Mouse (Mus musculus) heart, postnatal 25 days (tissue): Measurements from ENCODE around the gene Rnf43. TPM values are rescaled to one million over a fixed set of nuclear protein-coding genes. Genes with fewer than 3 reads are reported as not detected.

Experiments used
- DNase-seq: peaks from one replicate; pipeline ENCODE4 v3.0.0; 2022; ENCODE audit warnings: low spot score
- intact Hi-C: fragments of 180-260 bp; cut with DNase I; formaldehyde crosslinking; loops from one replicate; pipeline ENCODE4 v1.15.1; 2025
- total RNA-seq, 2 experiments: library from RNA; stranded (reverse); gene quantifications; 2 replicates each; pipeline ENCODE4 v1.2.3; 2021

The Rnf43 gene
- total RNA-seq, 2 experiments from 2014 or later = 0.20 to 0.21 TPM

DNA sequence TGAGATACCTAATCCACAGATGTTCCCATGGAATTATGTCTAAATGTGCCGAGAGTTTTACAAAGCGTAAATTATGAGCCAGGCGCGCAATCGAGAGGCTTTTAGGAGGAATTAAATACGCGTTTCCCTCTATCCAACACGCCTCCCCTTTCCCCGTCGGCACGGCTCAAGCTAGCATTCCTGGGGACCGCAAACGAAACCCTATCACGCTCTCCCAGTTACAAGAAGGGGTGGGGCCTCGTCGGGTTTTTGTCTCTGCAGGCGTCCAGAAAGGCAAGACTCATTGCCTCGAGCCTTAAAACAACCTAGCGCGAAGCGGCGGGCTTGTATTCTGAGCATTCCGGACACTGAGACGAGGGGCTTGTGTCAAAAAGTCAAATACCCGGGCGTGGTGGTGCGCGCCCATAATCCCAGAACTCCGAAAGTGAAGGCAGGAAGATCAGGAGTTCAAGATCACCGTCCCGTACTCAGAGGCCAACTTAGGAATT lies 74.2 kb downstream of the Rnf43 start:
- intact Hi-C loops = no loop called here
- DNase-seq = peak; percentile 36

DNA sequence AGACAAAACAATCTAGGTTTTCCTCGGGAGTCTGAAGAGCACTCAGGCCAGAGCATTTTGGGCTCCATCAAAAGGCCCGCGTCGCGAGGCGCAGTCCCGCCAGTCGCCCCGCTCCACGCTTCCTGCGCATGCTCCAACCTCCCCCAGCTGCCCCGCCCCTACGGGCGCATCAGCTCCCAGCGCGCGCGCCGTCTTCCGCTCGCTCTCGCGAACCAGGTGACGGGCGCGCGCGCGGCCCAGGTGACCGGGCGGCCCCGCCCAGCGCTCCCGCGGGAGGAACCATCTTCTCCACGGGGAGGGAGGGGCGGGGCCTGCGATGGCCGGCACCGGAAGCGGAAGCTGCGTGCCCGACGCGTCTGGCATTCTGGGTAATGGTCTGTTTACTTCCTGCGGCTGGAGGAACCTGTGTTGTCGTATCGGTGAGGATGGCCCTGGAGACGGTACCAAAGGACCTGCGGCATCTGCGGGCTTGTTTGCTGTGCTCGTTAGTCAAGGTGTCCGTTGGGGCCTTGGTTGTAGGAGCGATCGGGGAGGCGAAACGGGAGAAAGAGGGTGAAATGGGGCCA lies 74.7 kb downstream of the Rnf43 start, which contains the start of gene Supt4a:
TSS of gene Supt4a (plus strand) at position 378 of the 566 bp plus-strand sequence.
- intact Hi-C loops = no loop called here
- peak; percentile 89 for DNase-seq

DNA sequence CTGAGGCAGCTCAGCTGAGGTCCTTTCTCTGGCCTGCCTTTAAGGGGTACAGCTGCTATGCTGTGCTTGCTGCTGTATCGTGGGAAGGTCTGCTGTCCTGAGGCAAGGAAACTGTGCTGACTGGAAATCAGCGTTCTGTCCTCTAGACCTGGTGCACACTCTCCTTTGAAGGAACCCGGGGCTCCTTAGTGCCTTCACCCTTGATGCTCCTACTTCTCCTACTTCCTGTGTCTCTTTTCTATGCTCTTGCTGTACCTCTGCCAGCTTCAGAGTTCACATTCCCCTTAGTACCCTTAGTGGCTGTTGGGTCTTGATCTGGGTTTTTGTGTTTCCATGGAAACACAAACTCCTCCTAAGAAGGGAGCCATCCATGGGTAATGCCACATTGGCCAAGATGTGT lies 81.2 kb downstream of the Rnf43 start:
- intact Hi-C loops = no loop called here

DNA sequence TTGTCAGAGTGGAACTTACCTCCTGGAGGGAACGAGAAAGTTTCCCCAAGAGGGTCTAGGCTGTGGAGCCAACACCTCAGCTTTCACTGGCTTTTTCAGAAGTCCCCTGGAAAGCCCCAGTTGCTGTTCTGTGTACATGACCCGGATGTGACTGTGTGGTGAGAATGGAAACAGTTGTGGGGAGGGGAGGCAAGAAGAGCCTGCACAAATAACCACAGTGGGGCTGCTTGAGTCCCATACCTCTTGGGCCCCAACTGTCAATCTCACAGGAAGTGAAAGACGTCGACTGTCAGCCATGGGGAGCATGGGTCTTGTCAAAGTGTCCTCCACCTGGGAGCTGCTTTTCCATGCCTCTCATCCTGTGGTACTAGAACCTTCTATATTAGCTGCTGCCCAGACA lies 82.4 kb downstream of the Rnf43 start:
- no peak for DNase-seq
- intact Hi-C loops = no loop called here

More for the DNA sequence above, 81.2 kb downstream of the Rnf43 start:
- DNase-seq = no peak

DNA sequence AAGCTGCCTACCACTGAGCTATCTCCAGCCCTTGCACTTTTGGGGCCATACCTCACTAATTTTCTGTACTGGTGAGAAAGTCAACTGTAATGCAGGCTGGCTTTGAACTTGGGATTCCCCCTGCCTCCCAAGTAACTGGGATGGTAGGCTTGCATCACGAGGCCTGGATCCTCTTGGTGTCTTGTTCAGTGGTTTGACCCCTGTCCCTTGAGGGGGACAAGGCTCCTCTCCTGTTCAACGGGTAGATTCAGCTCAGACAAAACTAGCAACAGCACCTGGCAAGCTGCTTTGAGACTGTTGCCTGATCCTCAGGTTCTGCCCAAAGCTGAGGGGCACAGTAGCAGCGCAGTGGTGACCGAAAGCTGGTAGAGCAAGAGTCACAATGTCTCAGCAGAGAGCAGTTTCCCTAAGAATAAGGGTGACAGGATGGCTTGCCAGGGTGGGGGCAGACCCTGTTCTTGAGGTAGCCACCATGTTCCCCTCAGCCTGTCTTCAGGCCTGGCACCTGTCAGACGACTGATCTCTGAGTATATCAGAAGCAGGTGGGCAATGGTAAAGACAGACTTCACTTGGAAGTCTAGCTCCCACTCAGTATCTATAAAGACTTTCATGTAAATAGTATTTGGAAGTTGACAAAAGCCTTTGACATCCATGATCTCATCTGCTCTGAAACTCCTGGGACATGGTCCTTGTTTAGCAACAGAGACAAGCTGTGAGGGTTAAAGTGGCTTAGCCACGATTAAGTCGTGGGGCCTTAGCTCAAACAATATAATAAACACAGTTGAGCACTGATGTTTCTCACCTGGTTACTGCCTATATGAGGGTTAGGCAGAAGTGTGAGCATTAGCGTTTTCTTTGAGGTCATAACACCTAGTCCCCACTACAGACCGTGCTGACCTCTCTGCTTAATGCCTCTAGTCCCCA lies 83.4 kb downstream of the Rnf43 start:
- no peak for DNase-seq
- intact Hi-C loops = no loop called here

DNA sequence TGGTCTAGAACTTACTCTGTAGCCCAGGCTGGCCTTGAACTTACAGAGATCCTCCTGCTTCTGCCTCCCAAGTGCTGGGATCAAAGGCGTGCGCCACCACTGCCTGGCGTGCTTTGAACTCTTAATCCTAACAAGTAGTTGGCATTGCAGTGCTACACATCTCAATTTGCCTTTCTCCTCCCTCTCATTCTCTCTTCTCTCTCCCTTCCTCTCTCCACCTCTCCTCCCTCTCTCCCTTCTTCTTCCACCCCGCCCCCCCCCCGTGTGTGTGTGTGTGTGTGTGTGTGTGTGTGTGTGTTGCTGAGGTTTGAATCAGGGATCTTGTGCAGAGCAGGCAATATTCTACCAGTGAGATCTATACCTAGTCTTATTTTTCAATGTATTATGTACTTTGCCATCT lies 84.8 kb downstream of the Rnf43 start:
- intact Hi-C loops = no loop called here
- no peak for DNase-seq

DNA sequence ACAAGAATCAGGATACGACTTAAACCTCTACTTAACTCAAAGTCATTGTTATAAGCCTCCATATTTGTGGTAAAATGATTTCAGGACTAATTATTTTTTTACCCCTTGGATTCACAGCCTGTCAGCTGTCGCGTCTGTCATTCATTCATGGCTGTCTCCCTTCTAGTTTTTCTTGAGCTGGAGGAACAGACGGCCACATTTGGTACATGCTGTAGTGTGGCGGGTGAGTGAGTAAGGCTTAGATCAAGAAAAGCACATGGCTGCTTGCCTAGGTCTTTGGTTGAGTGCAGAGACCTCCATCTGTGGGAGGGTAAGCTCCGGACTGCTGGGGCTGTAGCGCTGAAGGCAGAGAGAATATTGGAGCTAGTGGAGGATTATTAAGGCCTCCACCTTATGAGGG lies 85.2 kb downstream of the Rnf43 start:
- intact Hi-C loops = no loop called here
- no peak for DNase-seq

DNA sequence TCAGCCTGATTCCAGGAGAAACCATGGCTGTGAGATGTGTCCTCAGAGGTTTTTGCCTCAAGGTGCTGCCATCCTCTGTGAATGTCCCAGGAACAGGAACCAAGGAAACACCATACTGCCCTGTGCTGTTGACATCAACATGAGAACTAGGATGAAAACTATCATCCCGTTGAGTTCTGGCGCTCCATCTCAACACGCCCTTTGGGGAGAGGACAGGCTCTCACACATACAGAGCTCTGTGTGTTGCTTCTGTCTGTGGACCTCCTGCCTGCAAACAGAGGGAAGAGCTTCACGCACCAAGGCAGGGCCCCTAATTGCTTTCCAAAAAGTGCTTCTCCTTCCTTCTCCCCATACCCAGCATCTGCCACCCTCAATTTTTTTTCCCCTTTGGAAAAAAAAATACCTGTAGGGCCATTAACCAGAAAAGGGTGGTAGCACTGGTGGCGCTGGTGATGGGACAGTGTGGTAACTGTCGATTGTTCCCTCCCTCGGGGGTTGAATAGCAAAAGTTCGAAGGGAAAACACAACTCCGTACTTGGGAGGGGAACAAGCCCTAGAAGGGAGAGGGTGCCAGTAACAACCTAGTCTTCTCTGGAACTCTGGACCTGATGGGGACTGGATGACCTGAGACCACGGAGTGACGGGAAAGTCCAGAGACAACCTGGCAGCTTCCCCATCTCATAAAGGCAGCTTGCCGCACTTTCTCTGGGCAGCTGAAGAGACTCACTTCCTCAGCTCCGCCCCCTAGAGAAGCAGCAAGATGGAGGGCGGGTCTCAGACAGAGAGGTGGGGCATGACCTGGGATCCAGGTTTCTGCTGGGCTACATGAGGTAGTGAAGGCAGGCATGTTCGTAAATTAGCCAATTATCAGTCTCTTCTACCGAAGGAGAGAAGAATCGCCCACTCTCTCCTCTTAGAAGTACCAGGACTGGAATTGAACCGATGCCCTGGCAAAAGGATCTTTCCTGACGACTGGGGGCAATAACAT lies 85.9 kb downstream of the Rnf43 start:
- DNase-seq = no peak
- intact Hi-C loops = no loop called here

DNA sequence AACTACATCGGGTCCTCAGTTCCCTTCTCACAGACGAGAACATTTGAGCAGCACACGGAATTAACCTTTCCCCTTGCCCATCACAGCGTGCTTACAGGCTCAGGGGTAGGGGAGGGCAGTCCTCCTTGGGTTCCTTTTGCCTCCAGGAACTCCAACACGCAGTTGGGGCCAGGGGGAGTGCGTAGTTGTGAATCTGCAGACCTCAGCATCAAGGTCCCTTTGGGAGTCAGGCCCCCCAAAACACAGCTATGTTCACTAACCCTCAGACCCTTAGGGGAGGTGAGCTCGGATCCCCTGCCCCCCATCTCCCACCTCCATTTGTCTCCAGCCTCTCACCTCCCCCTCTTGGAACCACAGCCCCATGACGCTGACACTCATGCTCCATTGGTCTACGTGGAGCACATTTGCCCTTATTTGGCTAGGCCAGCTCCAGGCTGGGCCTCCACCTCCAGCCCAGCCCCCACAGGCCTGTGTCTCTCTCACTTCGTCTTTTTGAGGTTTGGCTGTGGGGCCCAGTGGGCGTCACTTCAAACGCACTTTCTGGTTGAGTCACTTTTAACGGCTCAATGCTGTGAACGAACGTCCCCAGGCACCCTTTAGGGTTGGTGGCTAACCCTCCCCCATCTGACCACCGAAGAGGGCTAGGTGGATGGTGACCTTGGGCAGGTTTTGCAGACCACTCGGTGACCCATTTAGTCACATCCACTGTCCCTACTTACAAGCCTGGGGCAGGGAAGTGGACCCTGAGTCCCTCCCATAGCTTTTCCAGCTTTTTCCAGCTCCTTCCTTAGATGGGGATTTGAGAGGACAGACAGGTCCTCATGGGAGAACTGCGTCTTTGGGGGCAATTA lies 86.9 kb downstream of the Rnf43 start:
- DNase-seq = peak; percentile 54
- intact Hi-C loops = no loop called here

DNA sequence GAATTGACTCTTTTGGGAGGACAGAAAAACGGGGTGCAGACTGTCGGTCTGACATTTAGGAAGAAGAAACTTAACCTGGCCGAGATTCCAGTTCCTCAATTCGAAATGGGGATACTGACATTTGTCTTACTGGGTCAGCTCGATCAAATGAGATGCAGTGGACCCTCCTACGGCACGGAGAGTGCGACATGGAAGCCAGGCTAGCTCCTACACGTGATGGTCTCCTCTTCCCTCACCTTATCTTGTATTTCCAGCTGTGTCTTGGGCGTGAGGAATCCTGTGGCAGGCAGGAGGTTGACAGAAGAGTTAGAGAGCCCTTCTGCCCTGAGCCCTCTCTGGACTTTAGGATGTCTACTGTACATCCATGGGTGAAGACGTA lies 87.5 kb downstream of the Rnf43 start:
- DNase-seq = no peak
- intact Hi-C loops = no loop called here

DNA sequence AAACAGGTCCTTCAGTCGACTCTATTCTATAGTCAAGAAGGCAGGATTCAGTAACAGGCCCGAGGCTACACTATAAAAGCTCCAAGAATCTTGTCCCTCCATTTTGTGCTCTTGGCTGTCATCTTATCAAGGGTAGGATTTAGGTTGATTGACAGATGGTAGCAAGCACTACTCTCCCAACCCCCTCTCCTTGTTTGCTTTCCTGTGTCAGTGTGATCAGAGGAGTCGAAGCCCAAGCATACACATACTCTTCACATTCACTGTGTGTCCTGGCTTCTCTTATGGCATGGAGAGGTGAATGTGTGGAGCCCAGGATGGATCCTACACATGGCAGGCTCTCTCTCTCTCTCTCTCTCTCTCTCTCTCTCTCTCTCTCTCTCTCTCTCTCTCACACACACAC lies 88.0 kb downstream of the Rnf43 start:
- DNase-seq = no peak
- intact Hi-C loops = no loop called here

DNA sequence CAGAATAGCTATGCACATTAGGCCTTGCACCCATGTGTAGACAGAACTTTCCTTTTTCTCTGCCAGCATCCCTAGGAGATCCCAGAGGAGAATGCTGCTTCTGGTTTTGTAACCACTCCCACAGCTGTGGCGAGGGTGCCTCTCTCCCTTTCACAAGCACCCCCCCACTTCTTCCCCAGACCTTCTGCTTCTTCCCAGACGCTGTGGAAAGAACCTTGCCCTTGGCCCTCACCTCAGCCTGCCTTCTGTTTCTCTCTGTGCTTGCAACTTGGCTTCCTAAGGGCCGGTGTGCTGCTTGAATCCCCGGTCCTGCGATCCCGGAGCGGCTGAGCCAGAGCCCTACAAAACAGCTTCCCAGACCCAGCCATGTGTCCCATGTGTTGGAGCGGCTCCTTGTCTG lies 88.5 kb downstream of the Rnf43 start:
- no peak for DNase-seq
- intact Hi-C loops = no loop called here

DNA sequence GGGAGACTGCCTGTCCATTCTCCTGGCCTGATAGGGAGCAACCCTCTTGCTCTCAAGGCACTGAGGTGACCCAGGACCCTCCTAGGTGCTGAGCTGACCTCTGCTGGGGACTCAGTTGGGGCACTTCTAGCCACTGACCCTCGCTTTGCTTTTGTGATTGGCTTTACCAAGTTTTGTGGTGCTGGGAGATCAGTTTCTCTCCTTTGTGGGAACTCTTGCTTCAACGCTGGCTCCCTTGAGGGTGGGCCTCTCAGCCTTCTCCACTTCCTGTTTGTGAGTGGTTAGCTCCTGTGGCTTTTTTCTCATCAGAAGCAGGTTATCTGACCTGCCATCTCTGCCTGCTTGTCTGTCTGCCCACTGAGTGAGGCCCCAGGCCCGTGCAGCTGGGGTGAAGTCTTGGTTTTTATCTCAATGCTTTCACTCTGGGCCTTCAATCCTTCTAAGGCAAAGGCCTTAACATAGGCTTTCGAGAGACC lies 89.0 kb downstream of the Rnf43 start:
- intact Hi-C loops = no loop called here
- DNase-seq = no peak

DNA sequence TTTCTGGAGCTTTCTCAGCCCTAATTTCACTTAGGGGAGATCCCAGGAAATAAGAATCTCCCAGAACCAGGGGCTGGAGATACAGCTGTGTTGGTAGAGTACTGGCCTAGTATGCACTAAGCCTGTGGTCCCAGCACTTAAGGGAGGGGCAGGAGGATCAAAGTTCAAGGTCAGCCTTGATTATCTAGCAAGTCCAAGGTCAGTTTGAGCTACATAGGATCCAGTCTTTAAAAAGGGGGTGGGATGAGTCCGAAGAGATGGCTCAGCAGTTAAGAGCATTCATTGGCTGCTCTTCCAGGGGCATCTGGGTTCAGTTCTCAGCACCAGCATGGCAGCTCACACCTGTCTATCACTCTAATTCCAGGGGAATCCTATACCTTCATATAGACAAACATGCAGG lies 89.8 kb downstream of the Rnf43 start:
- intact Hi-C loops = no loop called here

DNA sequence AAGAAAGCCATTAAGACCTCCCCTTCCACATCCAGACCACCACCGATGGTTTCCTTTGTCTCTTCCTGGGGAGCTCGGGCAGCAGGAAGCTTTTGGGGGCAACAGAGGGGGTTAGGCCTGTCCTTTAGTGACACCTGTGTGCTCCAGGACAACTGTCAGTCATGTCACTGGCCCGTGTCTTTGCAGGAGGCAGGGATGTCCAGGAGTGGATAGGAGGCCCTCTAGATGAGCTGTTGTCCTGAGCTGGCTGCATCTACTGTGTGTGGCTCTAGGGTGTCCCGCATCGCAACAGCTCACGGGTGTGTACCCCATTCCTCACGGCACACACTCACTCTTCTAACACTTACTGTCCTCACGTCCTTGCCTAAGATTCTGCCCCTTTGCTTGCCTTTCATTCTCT lies 90.7 kb downstream of the Rnf43 start:
- intact Hi-C loops = no loop called here
- DNase-seq = no peak

More for the DNA sequence above, 89.8 kb downstream of the Rnf43 start:
- no peak for DNase-seq

DNA sequence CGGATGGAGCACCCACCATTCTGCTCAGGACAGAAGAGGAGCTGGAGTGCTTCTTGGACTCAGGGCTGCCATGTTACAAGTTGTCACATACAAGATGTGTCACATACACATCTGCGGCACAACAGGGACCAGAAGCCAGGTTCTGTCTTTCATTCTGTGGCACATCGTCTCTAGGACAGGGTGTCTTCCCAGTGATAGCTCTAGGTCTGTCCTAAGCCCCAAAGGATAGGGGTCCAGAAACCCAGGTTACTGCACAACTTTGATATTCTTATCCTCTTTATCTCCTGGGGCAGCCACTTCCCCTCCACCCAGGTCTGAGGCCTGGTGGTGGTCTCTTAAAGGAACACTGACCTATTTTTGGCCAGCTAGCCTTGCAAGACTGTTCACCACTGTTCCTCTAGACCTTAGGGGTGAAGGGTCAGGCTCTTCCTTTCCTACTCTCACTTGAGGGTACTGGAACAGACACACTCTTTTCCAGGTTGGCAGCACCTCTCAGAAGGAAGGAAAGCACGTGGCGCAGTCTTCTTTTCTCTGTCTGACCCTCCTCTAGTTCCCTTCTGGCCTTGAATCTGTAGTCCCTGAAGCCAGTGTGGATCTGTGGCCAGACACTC lies 91.5 kb downstream of the Rnf43 start:
- intact Hi-C loops = no loop called here
- DNase-seq = no peak

DNA sequence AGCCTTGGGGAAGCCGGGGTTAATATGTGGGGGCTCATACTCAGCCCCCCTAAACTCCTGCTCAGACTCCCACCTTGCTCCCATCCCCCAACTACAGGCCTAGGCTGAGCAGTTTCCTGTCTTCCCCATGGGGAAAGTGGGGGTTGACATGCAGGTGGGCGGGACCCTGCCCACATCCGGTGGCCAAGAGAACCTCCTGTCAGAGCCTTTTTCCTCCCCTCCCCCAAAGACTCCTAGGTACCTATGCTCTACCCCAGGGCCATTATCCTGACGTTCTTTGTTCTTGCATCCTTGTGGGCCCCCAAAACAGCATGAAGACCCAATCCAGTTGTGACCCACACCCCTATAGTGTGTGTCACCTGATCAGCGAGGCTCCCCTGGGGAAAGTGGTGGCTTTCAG lies 92.1 kb downstream of the Rnf43 start:
- no peak for DNase-seq
- intact Hi-C loops = no loop called here

DNA sequence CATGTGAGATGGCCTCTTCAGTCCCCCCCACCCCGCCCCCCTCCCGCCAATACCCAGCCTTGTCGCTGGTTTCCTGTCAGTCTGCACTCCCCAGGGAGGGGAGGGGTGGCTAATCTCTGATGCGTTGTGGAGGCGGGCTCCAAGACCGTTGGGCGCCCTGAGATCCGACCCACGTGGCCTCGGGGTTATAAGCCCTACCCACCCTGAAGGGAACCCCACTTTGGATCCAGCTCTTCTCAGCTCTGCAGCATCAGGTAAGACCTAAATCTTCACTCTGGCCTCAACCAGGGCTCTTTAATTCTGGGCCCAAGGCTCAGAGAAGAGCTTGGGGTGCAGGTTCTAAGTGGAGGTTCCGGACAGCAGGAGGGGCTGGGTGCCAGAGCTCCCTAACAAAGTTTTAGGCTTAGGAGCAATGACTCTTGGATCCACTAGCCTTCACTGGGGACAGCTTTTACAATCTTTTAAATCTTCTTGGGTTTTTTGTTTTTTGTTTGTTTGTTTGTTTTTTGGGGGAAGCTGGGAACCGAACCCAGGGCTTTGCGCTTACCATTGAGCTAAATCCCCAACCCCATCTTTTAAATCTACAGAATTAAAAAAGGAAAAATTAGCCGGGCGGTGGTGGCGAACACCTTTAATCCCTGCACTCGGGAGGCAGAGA lies 93.0 kb downstream of the Rnf43 start:
- intact Hi-C loops = no loop called here
- peak; percentile 50 for DNase-seq
